Mouse (Mus musculus) intestine, postnatal 0 days (tissue): Measurements from ENCODE around the gene Abcc4. TPM values are rescaled to one million over a fixed set of nuclear protein-coding genes. Genes with fewer than 3 reads are reported as not detected.

ENCODE experiments used
- ATAC-seq: fragments of 200-750 bp; cut with Nextera tagmentation; 2 replicates; pipeline ENCODE4 v1.8.0; 2017; ENCODE audit warnings: mild to moderate bottlenecking, moderate TSS enrichment, moderate library complexity
- H3K27ac ChIP-seq: fragments of 300-500 bp; sonication (generic); 2 replicates; pipeline ENCODE4 v1.5.1; 2014; ENCODE audit warnings: mild to moderate bottlenecking, low read depth, low read length, moderate library complexity
- H3K27me3 ChIP-seq: fragments of 300-500 bp; sonication (generic); replicated peaks from 2 replicates; pipeline ENCODE4 v1.6.1; 2014; ENCODE audit warnings: low read length, mixed read lengths; ENCODE audit not compliant: control insufficient read depth, insufficient read depth
- H3K36me3 ChIP-seq: fragments of 300-500 bp; sonication (generic); 2 replicates; pipeline ENCODE4 v1.6.1; 2014; ENCODE audit warnings: mild to moderate bottlenecking, moderate library complexity; ENCODE audit not compliant: control insufficient read depth, insufficient read depth
- H3K4me1 ChIP-seq: fragments of 300-500 bp; sonication (generic); replicated peaks from 2 replicates; pipeline ENCODE4 v1.6.1; 2014; ENCODE audit warnings: antibody characterized with exemption, low read length, mixed read lengths; ENCODE audit not compliant: control insufficient read depth, insufficient read depth
- H3K4me2 ChIP-seq: fragments of 300-500 bp; sonication (generic); replicated peaks from 2 replicates; pipeline ENCODE4 v1.6.1; 2014; ENCODE audit warnings: low read depth, mild to moderate bottlenecking, moderate library complexity
- H3K4me3 ChIP-seq: fragments of 300-500 bp; sonication (generic); 2 replicates; pipeline ENCODE4 v1.5.1; 2014; ENCODE audit warnings: low read depth, low read length
- H3K9ac ChIP-seq: fragments of 300-500 bp; sonication (generic); 2 replicates; pipeline ENCODE4 v1.6.1; 2014; ENCODE audit warnings: mild to moderate bottlenecking, low read depth, low read length
- H3K9me3 ChIP-seq: fragments of 300-500 bp; sonication (generic); 2 replicates; pipeline ENCODE4 v1.6.1; 2016; ENCODE audit warnings: mixed run types; ENCODE audit not compliant: control insufficient read depth
- CTCF ChIP-seq: sonication (generic); IDR thresholded peaks from 2 replicates; pipeline ENCODE4 v1.5.1; 2016; ENCODE audit warnings: low read depth, mild to moderate bottlenecking, control low read depth, antibody characterized with exemption, moderate library complexity
- WGBS: fragments of 180-500 bp; shearing (Covaris S2); extraction: QIAGEN DNeasy Blood & Tissue Kit; methylation state at CpG from one replicate; pipeline ENCODE4 v1.1.7; 2014; 5-methylcytosine and 5-hydroxymethylcytosine counted together
- polyA plus RNA-seq: library from polyadenylated mRNA; unstranded; fragments of >200 nt; fragmentation: Nextera tagmentation; extraction: Ambion mirVana; gene quantifications from 2 replicates; pipeline ENCODE4 v1.2.1, GENCODE M21; 2015

Abcc4 gene
- polyA plus RNA-seq, 1 experiment from 2014 or later = 1.4 TPM

DNA sequence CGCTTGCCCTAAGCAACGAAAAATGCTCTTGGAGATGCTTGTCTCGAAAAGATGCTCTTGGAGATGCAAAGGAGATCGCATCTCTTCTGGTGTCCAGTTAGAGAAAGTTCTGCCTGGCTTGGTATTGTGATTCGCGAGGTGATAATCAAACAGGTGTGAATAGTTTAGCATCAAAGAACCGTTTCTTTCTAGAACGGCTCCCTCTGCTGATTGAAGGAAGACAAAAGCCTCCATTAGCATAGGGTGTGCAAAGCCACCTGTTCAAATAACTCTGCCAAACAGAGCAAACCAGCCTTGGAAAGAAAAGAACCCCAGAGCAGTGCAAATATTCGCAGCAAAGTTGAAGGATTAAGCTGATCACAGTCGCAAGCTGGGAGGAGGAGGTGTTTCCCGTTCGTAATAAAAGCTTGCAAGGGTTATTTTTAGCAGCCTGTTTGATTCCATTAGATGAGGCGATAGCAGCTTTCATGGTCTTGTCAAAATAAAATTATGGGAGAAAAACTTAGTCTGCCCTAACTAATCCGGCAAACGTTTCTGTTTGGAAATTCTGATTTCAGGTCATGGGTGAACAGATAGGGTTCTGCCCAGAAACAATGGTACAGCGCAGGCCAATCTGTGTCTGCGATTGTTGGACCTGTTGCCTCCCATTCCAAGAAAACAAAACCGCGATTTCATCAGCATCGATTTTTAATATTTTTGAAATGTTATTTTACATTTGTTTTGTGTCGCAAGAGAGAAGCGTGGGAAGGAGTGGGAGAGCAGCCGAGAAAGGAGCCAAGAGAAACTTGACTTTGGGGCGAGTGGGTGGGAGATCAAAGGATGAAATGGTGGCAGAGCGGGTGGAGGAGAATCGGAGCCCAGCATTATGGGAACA lies 231.6 kb downstream of the Abcc4 start:
- Histone ChIP-seq H3K4me3 (peak overlapping the region; percentile 41), H3K4me1 (no peaks in the 10 kb centered on the region), H3K27ac (no peak overlapping the region), H3K9me3 (peaks cover 4% of the 10 kb centered on the region; the same call in 1 of the 2 replicates), H3K9ac (no peak overlapping the region), H3K36me3 (no peaks in the 10 kb centered on the region), H3K27me3 (peaks cover 21% of the 10 kb centered on the region), H3K4me2 (peak overlapping the region; percentile 77)
- no peak for ATAC-seq
- WGBS = 17% methylated on average over 26 of the region's 26 CpGs
- TF ChIP-seq CTCF = peak; percentile 37

GRCm38 (mm10) chr14:118473831-118474193 lies 232.2 kb downstream of the Abcc4 start:
- no peak overlapping the region for H3K27ac ChIP-seq

DNA sequence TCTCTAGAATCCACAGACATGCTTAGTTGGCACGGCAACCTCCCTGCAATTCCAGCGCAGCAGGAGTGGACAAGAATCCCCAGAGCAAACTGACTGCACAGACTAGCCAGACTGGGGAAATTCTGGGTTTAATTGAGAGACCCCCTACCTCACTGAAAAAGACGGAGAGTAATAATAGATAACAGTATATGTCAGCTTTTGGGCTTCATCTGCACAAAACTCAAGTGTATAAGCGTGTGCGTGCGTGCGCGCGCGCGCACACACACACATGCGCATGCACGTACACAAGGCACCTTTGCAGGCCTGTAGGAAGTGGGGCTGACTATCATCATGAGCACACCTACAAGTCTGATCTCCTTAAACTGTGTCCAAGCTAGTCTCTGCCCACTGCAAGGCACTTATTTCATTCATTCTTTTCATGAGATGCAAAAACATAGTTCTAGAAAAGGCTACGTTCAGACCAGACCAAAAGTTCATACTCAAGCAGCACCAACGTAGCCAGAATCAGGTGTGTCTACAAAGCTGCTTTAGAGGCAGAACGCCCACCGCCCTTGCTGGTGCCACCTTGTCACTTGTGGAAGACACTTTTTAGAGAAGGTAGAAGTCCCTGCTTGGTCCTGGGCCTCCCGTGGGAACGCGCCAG lies 232.7 kb downstream of the Abcc4 start:
- Histone ChIP-seq H3K4me3 (peak overlapping the region; percentile 41), H3K9me3 (peaks cover 4% of the 10 kb centered on the region; the same call in 1 of the 2 replicates), H3K27me3 (peaks cover 21% of the 10 kb centered on the region), H3K9ac (no peak overlapping the region), H3K4me2 (peak overlapping the region; percentile 77), H3K27ac (no peak overlapping the region), H3K4me1 (no peaks in the 10 kb centered on the region), H3K36me3 (no peaks in the 10 kb centered on the region)
- TF ChIP-seq CTCF = no peak
- WGBS = 8% methylated on average over 20 of the region's 20 CpGs
- no peak; the same call in 1 of the 2 replicates for ATAC-seq

More at GRCm38 (mm10) chr14:118473831-118474193, 232.2 kb downstream of the Abcc4 start:
- H3K4me1 ChIP-seq = no peaks in the 10 kb centered on the region
- 0% methylated on average over 37 of the region's 37 CpGs for WGBS
- H3K27me3 ChIP-seq = peaks cover 21% of the 10 kb centered on the region
- peak; percentile 56 for ATAC-seq
- peaks cover 4% of the 10 kb centered on the region; the same call in 1 of the 2 replicates for H3K9me3 ChIP-seq
- H3K4me3 ChIP-seq = peak overlapping the region; percentile 41
- no peak for TF ChIP-seq CTCF
- H3K36me3 ChIP-seq = no peaks in the 10 kb centered on the region
- H3K9ac ChIP-seq = no peak overlapping the region
- H3K4me2 ChIP-seq = peak overlapping the region; percentile 77

DNA sequence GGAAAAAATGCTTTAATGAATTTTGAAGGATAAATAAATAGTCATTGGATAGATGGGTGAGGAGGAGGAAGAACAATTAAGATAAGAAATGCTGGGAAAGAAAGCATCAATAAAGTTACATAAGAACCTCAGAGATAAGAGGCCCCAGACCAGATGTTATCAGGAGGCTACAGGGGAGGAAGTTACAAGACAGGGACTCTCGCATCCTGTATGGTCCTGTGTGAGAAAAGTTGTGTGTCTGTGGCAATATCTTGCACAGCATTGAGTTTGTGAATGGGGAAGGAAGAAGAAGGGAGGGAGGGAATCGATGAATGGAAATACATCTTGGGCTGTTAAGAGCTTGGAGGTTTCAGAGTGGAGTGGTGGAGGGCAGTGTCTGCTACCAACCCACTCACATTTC lies 240.7 kb downstream of the Abcc4 start:
- Histone ChIP-seq H3K27me3 (no peaks in the 10 kb centered on the region), H3K4me2 (no peak overlapping the region), H3K27ac (no peak overlapping the region), H3K4me3 (no peak overlapping the region), H3K4me1 (no peaks in the 10 kb centered on the region), H3K36me3 (no peaks in the 10 kb centered on the region), H3K9me3 (no peaks in the 10 kb centered on the region), H3K9ac (no peak overlapping the region)
- 59% methylated on average over 2 of the region's 2 CpGs for WGBS
- no peak for ATAC-seq
- TF ChIP-seq CTCF = no peak

GRCm38 (mm10) chr14:118464401-118464800 lies 241.6 kb downstream of the Abcc4 start:
- no peak overlapping the region for H3K4me3 ChIP-seq
- no peak overlapping the region for H3K27ac ChIP-seq
- H3K27me3 ChIP-seq = no peaks in the 10 kb centered on the region
- ATAC-seq = no peak
- 80% methylated on average over 3 of the region's 3 CpGs for WGBS
- no peaks in the 10 kb centered on the region for H3K4me1 ChIP-seq
- no peak for TF ChIP-seq CTCF
- no peaks in the 10 kb centered on the region for H3K36me3 ChIP-seq
- no peaks in the 10 kb centered on the region for H3K9me3 ChIP-seq
- H3K4me2 ChIP-seq = no peak overlapping the region
- H3K9ac ChIP-seq = no peak overlapping the region

GRCm38 (mm10) chr14:118452572-118452971 lies 253.4 kb downstream of the Abcc4 start:
- Histone ChIP-seq H3K4me2 (no peak overlapping the region), H3K4me1 (no peaks in the 10 kb centered on the region), H3K9me3 (no peaks in the 10 kb centered on the region), H3K36me3 (no peaks in the 10 kb centered on the region), H3K9ac (no peak overlapping the region), H3K27me3 (no peaks in the 10 kb centered on the region), H3K27ac (no peak overlapping the region), H3K4me3 (no peak overlapping the region)
- no peak for TF ChIP-seq CTCF
- 59% methylated on average over 4 of the region's 4 CpGs for WGBS
- ATAC-seq = no peak
